Mouse (Mus musculus) embryonic facial prominence, embryonic 14.5 days (tissue): Measurements from ENCODE around the gene Tnfrsf8. TPM values are rescaled to one million over a fixed set of nuclear protein-coding genes. Genes with fewer than 3 reads are reported as not detected.
"Not testable (repeated sequence)": the region's sequence is repeated elsewhere in the genome, so short reads cannot be mapped to it uniquely, and the experiment has no call there.

ENCODE experiments used
- ATAC-seq: fragments of 200-750 bp; cut with Nextera tagmentation; 2 replicates; pipeline ENCODE4 v1.8.0; 2017; ENCODE audit warnings: low read depth, moderate number of reproducible peaks, moderate TSS enrichment
- DNase-seq: peaks from one replicate; pipeline ENCODE4 v3.0.0-alpha.2; 2015; ENCODE audit warnings: low spot score
- H3K27ac ChIP-seq: fragments of 300-500 bp; sonication (generic); replicated peaks from 2 replicates; pipeline ENCODE4 v1.5.1; 2014; ENCODE audit warnings: low read depth, mild to moderate bottlenecking, low read length, moderate library complexity
- H3K27me3 ChIP-seq: fragments of 300-500 bp; sonication (generic); replicated peaks from 2 replicates; pipeline ENCODE4 v1.6.1; 2014; ENCODE audit warnings: low read length; ENCODE audit not compliant: control insufficient read depth, insufficient read depth
- H3K36me3 ChIP-seq: fragments of 300-500 bp; sonication (generic); 2 replicates; pipeline ENCODE4 v1.6.1; 2014; ENCODE audit warnings: low read length, mixed read lengths; ENCODE audit not compliant: control insufficient read depth, insufficient read depth
- H3K4me1 ChIP-seq: fragments of 300-500 bp; sonication (generic); 2 replicates; pipeline ENCODE4 v1.6.1; 2014; ENCODE audit warnings: antibody characterized with exemption, low read length; ENCODE audit not compliant: control insufficient read depth, insufficient read depth
- H3K4me2 ChIP-seq: fragments of 300-500 bp; sonication (generic); 2 replicates; pipeline ENCODE4 v1.6.1; 2014; ENCODE audit warnings: low read depth, mild to moderate bottlenecking, low read length, moderate library complexity, mixed read lengths
- H3K4me3 ChIP-seq: fragments of 300-500 bp; sonication (generic); 2 replicates; pipeline ENCODE4 v1.5.1; 2014; ENCODE audit warnings: low read depth, mild to moderate bottlenecking, low read length
- H3K9ac ChIP-seq: fragments of 300-500 bp; sonication (generic); 2 replicates; pipeline ENCODE4 v1.6.1; 2014; ENCODE audit warnings: low read depth, mild to moderate bottlenecking, low read length, moderate library complexity, mixed read lengths
- H3K9me3 ChIP-seq: fragments of 300-500 bp; sonication (generic); 2 replicates; pipeline ENCODE4 v1.6.1; 2016; ENCODE audit warnings: low read length; ENCODE audit not compliant: control insufficient read depth
- WGBS: fragments of 180-500 bp; shearing (Covaris S2); extraction: QIAGEN DNeasy Blood & Tissue Kit; methylation state at CpG from one replicate; pipeline ENCODE4 v1.1.7; 2014; 5-methylcytosine and 5-hydroxymethylcytosine counted together
- polyA plus RNA-seq: library from polyadenylated mRNA; unstranded; fragments of >200 nt; fragmentation: Nextera tagmentation; extraction: Ambion mirVana; gene quantifications from 2 replicates; pipeline ENCODE4 v1.2.1, GENCODE M21; 2014

Tnfrsf8 gene
- polyA plus RNA-seq, 1 experiment from 2014 or later, result 0.18 TPM

DNA sequence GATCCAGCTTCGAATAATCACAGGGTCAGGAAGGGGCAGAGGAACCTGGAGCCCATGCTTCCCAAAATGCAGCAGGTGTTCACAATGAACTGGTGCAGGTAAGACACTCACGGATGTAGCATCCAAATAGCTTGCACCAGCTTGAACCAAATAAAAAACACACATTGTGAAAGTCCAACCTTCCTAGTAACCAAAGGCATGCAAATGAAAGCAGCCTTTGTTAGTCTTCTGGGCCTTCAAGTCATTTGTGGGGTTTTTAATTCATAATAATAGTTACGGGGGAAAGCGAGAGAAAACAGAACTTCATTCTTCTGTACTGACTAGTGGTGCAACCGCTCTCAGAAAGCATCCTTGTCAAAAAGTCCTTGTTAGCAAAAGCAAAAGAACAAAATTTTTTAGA is 1.7 kb upstream of the Tnfrsf8 start:
- 75% methylated on average over 5 of the region's 5 CpGs for WGBS
- H3K4me2 ChIP-seq, result no peak overlapping the region
- no peak overlapping the region for H3K27ac ChIP-seq
- H3K9me3 ChIP-seq, result no peaks in the 10 kb centered on the region
- no peak overlapping the region for H3K9ac ChIP-seq
- no peaks in the 10 kb centered on the region for H3K4me1 ChIP-seq
- no peaks in the 10 kb centered on the region for H3K36me3 ChIP-seq
- ATAC-seq, result no peak
- no peak for DNase-seq
- H3K4me3 ChIP-seq, result no peak overlapping the region
- peaks cover 16% of the 10 kb centered on the region; the same call in 1 of the 2 replicates for H3K27me3 ChIP-seq

DNA sequence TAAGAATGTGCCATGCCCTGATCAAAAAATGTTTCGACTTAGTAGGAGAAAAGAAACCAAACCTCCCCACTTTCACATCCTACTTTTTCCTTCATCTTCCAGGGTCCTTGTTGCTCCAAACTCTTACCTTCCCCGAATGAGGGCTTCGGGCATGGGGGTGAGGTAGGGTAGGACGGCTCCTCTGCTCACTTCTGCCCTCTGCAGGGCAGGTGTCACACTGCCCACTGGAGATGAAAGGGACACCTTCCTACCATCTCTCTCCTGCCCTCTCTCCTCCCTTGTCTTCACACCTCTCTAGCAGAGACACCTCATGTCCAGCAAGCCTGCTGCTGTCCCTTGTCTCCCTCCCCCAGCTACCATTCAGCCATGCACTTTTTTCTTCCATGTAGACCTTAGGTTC is 998 bp downstream of the Tnfrsf8 start:
- H3K4me1 ChIP-seq, result no peaks in the 10 kb centered on the region
- H3K36me3 ChIP-seq, result no peaks in the 10 kb centered on the region
- DNase-seq, result no peak
- H3K4me3 ChIP-seq, result no peak overlapping the region
- ATAC-seq, result no peak
- no peak overlapping the region for H3K9ac ChIP-seq
- 78% methylated on average over 4 of the region's 4 CpGs for WGBS
- H3K9me3 ChIP-seq, result no peaks in the 10 kb centered on the region
- H3K27me3 ChIP-seq, result peaks cover 16% of the 10 kb centered on the region; the same call in 1 of the 2 replicates
- no peak overlapping the region for H3K27ac ChIP-seq
- H3K4me2 ChIP-seq, result no peak overlapping the region

DNA sequence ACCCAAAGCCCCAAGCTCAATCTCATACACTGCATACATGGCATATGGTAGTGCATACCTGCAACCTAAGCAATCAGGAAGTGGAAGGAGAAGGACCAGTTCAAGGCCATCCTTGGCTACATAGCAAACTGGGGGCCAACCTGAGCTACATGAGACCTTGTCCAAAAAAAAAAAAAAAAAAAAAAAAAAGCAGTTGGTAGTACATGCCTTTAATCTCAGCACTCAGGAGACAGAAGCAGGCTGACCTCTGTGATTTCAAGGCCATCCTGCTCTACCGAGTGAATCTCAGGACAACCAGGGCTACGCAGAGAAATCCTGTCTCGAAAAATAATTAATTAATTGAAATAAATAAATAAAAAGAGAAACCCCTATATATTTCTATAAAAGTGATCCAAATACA is 1.7 kb downstream of the Tnfrsf8 start:
- H3K9me3 ChIP-seq, result no peaks in the 10 kb centered on the region
- DNase-seq (no peak), ATAC-seq (no peak)
- H3K27me3 ChIP-seq, result peaks cover 16% of the 10 kb centered on the region; the same call in 1 of the 2 replicates
- no peak overlapping the region for H3K27ac ChIP-seq
- 81% methylated on average over 3 of the region's 3 CpGs for WGBS
- no peak overlapping the region for H3K4me3 ChIP-seq
- H3K4me2 ChIP-seq, result no peak overlapping the region
- H3K36me3 ChIP-seq, result no peaks in the 10 kb centered on the region
- H3K9ac ChIP-seq, result no peak overlapping the region
- H3K4me1 ChIP-seq, result no peaks in the 10 kb centered on the region

DNA sequence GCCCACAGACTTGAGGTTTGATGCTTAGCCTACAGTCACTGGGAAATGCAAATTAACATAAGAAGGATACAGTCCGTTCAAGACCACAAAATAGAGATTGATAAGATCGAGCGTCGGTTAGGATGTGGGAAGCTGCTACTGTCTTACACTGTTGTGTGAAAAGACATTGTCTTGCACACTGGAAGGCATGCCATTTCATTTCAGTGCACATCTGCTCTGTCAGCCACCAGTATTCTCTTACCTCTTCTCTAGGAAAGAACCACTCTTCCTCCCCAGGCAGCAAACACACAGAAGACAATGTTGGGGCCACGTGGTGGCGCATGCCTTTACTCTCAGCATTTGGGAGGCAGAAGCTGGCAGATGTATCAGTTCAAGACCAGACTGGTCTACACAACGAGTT is 2.4 kb downstream of the Tnfrsf8 start:
- Histone ChIP-seq H3K9ac (no peak overlapping the region), H3K9me3 (no peaks in the 10 kb centered on the region), H3K4me3 (no peak overlapping the region), H3K27ac (no peak overlapping the region), H3K27me3 (peaks cover 16% of the 10 kb centered on the region; the same call in 1 of the 2 replicates), H3K36me3 (no peaks in the 10 kb centered on the region), H3K4me1 (no peaks in the 10 kb centered on the region), H3K4me2 (no peak overlapping the region)
- no peak for ATAC-seq
- DNase-seq, result no peak
- 78% methylated on average over 7 of the region's 7 CpGs for WGBS

DNA sequence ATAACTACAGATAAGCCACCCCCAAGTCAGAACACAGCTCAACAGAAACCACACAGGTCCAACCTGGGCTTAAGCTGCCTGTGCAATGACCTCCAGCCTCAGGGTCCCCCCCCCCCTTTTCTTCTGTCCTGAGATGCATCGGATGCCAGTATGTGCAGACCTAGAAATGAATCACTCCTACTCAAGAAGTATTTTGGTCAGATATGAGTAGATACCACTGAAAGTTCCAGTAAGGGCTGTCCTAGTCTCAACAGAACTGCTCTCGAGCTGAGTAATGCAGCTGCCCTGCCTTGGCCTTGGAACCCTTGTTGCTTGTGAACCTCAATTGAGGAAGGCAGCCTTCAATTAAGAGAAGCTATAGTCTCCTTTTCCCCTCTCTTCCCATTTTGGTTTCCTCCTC is 4.1 kb downstream of the Tnfrsf8 start:
- no peak overlapping the region for H3K4me3 ChIP-seq
- H3K9ac ChIP-seq, result no peak overlapping the region
- no peaks in the 10 kb centered on the region for H3K4me1 ChIP-seq
- H3K27me3 ChIP-seq, result peaks cover 16% of the 10 kb centered on the region; the same call in 1 of the 2 replicates
- no peak for ATAC-seq
- H3K4me2 ChIP-seq, result no peak overlapping the region
- no peak for DNase-seq
- H3K36me3 ChIP-seq, result no peaks in the 10 kb centered on the region
- no peak overlapping the region for H3K27ac ChIP-seq
- WGBS, result 73% methylated on average over 2 of the region's 2 CpGs
- no peaks in the 10 kb centered on the region for H3K9me3 ChIP-seq

DNA sequence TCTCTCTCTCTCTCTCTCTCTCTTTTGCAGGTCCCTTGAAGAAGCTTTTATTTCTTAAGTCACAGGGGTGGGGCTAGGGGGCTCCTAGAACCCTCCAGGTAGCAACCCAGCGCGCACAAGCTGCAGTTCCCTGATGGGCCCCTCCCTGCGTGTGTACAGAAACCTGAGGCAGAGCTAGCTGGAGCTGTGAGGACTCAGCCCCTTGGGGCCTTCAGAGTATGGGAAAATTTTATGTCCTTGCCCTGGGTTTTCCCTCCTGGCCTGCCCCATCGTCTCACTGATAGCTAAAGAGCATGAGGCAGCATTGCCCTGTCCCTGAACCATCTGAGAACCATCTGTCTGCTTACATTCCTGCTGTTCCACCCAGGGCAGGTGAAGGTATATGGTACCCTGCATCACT is 8.5 kb downstream of the Tnfrsf8 start:
- WGBS, result 31% methylated on average over 4 of the region's 4 CpGs
- H3K27me3 ChIP-seq, result no peaks in the 10 kb centered on the region
- no peak overlapping the region for H3K4me2 ChIP-seq
- H3K4me1 ChIP-seq, result no peaks in the 10 kb centered on the region
- ATAC-seq (no peak), DNase-seq (no peak)
- H3K27ac ChIP-seq, result no peak overlapping the region
- no peaks in the 10 kb centered on the region for H3K36me3 ChIP-seq
- H3K9ac ChIP-seq, result no peak overlapping the region
- no peaks in the 10 kb centered on the region for H3K9me3 ChIP-seq
- no peak overlapping the region for H3K4me3 ChIP-seq

DNA sequence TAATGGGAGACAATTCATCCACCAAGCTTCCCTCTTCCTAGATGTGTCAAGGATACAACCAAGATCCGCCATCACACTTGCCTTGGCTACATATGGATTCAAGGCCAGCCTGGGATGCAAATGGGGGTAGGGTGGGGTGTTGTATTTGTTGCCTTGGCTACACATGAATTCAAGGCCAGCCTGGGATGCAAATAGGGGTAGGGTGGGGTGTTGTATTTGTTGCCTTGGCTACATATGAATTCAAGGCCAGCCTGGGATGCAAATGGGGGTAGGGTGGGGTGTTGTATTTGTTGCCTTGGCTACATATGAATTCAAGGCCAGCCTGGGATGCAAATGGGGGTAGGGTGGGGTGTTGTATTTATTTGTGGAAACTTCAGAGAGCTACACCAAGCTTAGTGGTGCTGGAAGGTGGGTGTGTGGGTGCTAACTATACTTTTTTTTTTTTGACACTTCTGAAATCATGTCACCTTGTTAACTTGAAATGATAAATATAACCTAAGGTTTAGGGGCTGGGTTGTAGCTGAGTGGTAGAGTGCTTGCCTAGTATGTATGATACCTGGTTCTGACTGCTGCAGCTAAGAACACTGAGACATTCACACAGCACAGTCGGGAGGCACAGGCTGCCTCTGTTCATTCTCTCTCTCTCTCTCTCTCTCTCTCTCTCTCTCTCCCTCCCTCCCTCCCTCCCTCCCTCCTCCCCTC is 9.2 kb downstream of the Tnfrsf8 start:
- not testable (repeated sequence) for H3K9me3 ChIP-seq, H3K36me3 ChIP-seq, H3K4me2 ChIP-seq, H3K9ac ChIP-seq, H3K27ac ChIP-seq, H3K27me3 ChIP-seq, DNase-seq, ATAC-seq, H3K4me1 ChIP-seq, H3K4me3 ChIP-seq
- WGBS, result 47% methylated on average over 2 of the region's 2 CpGs

DNA sequence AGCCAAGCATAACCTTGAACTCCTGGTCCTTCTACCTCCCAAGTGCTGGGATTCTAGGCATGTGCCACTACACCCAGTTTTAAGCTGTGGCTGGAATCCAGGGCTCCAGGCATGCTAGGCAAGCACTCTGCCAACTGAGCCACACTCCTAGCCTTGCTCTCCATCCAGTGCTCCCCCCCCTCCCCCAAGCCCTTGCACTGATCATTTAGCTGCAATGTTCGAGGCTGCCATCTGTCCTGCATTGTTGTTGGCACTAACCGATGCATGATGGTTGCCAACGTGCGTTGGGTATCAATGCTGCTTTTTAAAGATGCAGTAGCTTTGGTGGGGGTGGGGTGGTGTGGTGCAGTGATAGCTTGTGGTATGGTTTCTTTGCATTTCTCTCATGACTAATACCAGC is 10.9 kb downstream of the Tnfrsf8 start:
- Histone ChIP-seq H3K9ac (no peak overlapping the region), H3K27me3 (no peaks in the 10 kb centered on the region), H3K27ac (no peak overlapping the region), H3K9me3 (no peaks in the 10 kb centered on the region), H3K4me2 (no peak overlapping the region), H3K36me3 (no peaks in the 10 kb centered on the region), H3K4me3 (no peak overlapping the region), H3K4me1 (no peaks in the 10 kb centered on the region)
- WGBS, result 72% methylated on average over 4 of the region's 4 CpGs
- DNase-seq (no peak), ATAC-seq (no peak)

- WGBS, result 77% methylated on average over 3 of the region's 3 CpGs
- Histone ChIP-seq H3K4me1 (no peaks in the 10 kb centered on the region), H3K9me3 (no peaks in the 10 kb centered on the region), H3K4me3 (no peak overlapping the region), H3K36me3 (no peaks in the 10 kb centered on the region), H3K27me3 (no peaks in the 10 kb centered on the region), H3K27ac (no peak overlapping the region), H3K4me2 (no peak overlapping the region), H3K9ac (no peak overlapping the region)
- DNase-seq (no peak), ATAC-seq (no peak)
Observed at GRCm38 (mm10) chr4:145302106-145302505, 12.9 kb downstream of the Tnfrsf8 start.
